Mouse (Mus musculus) heart, adult 18-20 months (tissue): ENCODE data around the gene Prkcb. TPM values are rescaled to one million over a fixed set of nuclear protein-coding genes. Genes with fewer than 3 reads are reported as not detected.

Source experiments
- DNase-seq, 2 experiments: peaks; one replicate each; pipeline ENCODE4 v3.0.0; 2021 to 2022; ENCODE audit warnings: mixed read lengths in 1 of 2
- total RNA-seq, 2 experiments: library from RNA; stranded (reverse); gene quantifications; 2 replicates each; pipeline ENCODE4 v1.2.3; 2021

Prkcb gene
- total RNA-seq, 2 experiments from 2014 or later, result 3.4 to 8.6 TPM

DNA sequence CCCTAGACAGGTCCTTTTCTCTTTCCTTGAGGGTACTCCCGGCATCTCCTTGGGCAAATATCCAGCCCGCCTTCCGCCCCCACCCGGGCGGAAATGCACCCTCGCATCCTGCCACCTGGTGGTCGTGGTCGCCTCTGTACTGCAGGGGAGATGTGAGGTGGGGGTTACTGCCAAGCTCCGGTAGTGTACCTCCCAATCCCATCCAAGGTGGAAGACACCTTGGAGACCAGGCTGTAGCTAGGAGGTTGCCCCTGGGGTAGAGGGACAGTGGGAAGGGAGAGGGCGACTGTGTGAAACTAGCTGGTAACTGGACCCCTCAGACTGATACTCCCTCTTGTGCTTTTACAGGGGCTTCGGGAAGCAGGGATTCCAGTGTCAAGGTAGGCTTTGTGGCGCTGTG is 1.6 kb downstream of the Prkcb start:
- peak in 1 of 2 experiments; percentile 7 for DNase-seq

DNA sequence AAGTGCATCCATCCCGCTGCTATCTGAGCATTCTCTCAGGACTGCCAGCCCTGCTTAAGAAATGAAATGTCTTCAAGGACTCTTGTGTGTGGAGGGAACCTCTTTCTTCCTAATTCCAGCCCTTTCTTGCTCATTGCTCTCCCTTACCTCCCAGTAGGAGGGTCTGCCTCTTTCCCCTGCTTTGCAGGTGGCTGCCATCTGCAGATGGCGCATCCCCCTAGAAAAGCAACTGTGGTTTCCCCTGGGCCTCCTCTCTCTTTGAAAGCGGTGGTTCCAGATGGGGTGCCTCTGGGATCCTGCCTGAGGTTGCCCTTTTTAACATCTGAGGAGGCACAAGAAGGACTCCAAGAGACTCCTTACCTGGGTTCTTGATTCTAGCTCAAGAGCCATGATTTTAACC is 2.2 kb downstream of the Prkcb start:
- DNase-seq, result no peak

DNA sequence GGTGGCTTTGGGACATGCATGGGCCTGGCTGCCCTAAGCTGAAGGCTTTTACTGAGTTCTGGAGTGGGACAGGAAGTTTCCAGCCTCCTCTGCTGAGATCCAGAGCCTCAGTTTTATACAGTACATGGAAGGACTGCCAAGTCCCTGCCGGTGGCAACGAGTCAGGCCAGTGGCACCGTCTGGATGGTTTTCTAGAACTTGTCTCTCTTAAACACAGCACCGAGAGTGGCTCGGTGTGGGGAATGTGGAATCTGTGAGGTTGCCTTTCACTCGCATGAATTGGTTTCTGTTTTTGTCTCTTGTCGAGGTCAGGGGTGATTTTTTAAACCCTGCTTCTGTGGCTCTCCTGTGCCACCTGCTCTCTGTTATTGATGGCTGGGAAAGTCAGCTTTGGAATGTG is 3.6 kb downstream of the Prkcb start:
- DNase-seq, result no peak

DNA sequence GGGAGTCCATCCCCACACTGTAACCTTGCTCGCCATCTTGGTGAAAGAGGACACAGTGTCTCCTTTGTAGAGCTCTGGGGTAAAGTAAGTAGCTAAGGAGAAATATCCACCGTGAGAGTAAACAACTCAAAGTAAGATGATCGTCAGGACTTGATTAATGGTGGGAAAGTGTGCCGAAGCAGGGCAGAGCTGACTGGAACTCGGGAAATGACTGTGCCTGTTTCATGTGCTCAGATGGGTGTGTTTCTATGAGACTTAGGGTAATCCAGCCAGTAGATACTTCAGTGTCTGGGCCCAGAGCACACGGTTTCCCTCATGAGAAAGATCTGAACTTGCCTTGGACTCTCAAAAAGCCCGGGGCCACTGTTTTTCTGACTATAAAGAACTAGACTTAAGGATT is 5.6 kb downstream of the Prkcb start:
- no peak for DNase-seq

DNA sequence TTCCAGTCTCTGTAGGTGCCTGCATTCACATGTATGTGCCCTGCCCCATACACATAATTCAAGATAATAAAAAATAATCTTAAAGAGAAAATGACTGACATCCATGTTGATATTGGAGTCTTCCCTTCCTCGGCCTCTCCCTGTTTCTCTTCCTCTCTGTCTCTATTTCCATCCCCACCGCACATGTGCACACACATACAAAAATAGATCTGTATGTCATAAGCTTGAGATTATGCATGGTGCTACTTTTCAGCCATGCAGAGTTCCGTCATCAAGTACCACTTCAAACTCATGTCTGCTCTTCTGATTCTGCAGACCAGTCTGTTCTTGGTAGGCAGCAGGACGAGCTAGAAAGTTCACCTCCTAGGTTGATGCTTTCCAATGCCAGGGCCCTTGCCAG is 6.8 kb downstream of the Prkcb start:
- DNase-seq, result no peak

DNA sequence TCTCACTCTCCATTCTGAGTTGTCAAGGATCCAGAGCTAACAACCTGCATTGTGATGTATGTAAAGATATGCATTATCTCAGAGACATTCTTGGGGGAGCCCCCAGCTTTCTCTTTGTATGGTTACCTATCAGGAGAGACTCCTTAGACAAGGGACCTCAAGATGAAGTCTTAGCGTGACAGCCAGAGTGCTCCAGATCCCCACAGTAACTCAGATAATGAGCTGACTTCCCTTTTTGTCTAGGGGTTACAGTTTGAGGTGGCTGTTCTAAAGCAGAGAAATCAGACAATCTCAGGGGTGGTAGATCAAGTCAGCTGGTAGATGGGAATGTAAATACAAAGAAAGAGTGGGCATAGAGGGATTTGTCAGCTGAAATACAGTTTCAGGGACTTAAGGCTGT is 7.8 kb downstream of the Prkcb start:
- DNase-seq, result no peak

DNA sequence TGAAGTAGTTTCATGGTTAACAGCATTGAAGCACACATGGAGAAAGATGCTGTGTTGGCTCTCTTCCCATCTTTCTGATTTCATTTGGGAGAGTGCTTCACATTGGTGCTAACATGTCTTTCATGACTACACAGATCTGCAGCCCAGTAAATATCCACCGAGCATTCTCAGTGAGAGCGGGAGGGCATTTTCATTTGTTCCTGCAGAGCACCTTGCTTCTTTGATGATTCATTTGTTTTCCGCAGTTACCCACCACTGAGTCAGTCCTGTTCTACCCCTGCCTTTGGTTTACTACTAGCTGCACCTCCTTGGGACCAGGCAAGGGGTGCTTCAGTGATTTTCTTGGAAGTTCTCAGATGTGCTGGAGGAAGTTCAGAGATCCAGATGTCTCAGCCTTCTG is 8.3 kb downstream of the Prkcb start:
- no peak for DNase-seq

DNA sequence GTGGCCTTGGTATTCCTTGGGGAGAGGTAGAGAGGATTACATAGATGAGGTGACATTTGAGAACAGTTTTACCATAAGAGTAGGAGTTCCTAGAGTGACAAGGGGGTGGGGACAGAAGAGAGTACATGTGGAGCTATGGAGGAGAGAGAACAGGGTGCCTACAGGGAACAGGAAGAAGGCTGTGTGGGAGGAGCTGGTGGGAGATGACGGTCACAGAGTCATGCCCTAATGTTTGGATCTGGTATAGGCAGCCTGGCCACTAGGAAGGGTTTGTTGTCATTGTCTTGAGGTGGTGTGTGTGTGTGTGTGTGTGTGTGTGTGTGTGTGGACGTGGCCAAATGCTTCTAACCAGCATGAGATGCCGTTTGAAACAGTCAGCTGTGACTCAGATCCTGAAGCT is 9.1 kb downstream of the Prkcb start:
- DNase-seq, result peak in 1 of 2 experiments; percentile 4

DNA sequence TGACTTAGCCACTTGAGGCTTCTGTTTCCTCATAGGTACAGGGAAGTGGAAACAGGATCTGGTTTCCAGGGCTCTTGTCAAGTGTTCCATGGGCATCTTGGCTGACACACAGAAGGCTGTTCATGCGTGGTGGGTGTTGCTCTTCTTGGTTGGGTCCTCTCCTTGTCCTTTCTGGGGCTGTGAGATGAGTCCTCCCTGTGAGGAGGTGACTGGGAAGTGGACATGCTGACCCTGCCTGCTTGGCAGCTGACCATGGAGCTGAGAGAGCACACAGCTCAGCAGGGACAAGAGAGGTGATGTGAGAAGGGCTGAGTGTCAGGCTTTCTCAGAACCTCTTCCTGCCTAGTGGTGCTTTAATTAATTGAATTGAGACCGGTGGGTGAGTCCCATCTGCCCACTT is 10.2 kb downstream of the Prkcb start:
- no peak for DNase-seq

DNA sequence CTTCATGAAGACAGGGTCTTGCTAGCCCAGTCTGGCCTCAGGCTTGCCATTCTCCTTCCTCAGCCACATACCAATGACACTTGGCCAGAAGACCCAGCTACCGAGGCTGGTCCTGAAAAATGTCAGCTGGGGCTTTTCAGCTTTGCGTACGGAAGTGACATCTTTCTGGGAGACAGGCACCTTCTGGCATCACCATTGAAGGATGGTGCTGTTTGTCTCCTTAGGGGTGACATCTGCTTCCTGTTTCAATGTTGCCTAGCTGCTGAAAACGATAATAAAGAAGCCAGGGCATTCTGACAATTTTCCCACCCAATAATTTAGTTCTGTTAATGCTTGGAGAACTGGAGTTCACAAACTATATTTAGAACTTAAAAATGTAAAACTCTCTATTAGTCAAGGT is 12.0 kb downstream of the Prkcb start:
- DNase-seq, result no peak

DNA sequence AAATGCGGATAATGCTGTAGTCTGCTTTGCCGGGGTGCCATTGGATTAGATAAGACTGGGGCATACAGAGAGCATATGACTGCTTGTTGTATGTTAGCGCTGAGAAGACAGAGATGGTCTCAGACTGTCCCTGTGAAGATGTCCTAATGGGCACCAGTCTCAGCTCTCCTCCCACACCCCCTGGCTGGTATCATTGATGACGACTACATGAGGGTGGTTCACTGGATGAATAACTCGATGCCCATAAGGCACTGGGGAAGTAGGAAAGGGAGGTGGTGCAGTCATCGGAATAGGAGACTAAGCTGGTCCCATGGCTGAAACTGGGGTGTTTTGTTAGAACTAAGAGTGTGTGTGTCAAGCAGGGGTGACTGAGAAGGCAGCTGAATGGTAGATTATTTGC is 14.0 kb downstream of the Prkcb start:
- DNase-seq, result no peak

DNA sequence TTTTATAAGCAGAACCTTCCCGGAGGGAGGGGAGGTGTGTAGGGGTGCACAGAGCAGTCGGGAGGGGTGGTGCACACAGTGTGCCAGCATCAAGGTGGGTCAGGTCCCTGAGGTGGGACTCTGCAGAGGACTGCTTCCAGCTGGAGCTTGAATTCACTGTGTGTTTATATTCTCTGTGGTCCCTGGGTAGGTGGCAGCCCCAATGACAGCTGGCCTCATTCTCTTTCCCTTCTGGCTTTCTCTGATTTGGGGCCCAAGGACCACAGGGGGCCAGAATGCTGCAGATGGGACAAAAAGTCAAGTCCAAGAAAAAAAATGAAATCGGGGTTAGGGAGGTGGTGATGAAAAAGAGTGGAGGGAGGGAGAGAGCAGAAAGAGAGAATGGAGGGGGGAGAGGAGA is 15.4 kb downstream of the Prkcb start:
- DNase-seq, result no peak

DNA sequence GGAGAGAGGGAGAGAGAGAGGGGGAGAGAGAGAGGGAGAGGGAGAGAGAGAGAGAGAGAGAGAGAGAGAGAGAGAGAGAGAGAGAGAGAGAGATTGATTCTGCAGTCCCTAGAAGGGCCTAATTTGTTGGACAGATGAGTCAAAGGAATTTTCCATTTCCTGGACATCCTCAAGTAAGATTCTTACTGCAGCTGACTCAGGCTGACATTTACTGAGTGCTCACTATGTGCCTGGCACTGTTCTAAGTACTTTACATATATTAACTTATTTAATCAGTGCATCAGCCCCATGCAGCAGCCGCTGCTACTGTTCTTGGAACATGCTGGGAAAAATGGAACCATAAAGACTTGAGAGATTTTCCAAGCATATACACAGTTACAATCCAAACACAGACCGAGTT is 16.0 kb downstream of the Prkcb start:
- no peak for DNase-seq

DNA sequence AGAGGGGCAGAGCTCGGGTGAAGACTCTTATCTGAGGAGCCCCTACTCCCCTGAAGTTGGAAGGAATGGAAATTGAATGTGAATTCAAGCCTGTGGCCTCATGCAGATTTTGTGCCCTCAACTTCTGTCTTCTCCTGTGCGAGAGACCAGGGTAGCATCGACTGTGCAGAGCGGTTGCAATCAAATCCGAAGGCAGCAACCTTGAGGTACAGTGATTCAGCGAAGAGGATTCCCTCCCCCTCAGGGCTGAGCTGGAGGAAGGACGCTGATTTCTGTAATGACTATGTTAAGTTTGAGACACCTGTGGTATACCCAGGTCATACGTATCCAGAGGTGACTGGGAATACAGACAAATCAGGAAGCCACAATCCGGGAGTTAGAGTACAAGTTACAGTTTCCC is 18.7 kb downstream of the Prkcb start:
- no peak for DNase-seq

DNA sequence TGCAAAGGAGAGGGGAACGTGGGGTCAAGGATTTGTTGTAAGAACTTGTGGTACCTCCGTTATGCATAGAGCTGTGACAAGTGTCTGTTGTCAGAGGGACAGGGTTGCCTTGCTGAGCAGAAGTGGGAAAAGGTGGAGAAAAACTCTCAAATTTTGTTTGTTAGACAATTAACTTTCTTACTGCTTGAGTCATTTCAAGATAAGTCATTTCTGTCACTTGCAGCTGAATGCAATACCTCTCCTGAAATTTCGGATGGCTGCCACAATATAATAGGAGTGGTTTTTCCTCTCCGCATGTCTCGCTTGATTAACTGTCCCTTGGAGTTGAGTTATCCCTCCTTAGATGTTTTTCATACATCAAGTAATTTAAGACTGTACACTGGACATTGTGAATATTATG is 20.1 kb downstream of the Prkcb start:
- DNase-seq, result no peak

DNA sequence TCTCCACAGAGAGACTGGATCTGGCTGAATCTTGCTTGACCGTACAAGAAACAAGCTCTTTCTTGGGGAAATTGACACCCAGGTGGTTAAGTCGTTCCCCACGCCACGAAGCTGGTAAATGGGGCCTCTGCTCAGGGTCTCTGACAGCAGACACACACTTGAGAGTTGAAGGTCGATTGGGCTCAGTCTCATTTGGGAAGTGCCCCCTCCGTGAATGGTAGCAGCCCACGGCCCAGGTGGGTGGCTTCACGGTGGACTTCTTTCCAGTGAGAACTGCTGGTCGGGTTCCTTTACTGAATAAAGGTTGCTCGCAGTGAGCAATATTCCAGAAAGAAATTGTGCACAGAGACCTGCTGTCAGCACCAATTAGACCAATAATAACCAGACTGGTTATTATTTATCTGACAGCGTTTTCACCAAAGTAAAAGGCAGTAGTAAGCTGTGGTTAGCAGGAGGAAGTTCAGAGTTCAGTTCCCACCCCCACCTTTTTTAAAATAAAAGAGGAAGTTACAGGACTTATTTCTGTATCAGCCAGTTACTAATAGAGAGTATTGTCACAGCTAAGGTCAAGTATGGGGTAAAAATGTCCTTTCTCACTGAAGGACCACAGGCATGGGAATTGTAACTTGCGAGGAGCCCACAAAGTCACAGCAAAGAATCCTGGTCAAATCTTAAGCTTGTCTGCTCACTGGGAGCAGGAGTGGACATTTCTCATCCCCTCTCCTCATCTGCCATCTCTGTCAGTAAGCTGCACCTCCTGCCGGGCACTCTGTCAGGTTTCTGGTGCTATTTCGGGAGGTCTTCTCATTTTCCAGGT is 21.6 kb downstream of the Prkcb start:
- DNase-seq, result no peak

DNA sequence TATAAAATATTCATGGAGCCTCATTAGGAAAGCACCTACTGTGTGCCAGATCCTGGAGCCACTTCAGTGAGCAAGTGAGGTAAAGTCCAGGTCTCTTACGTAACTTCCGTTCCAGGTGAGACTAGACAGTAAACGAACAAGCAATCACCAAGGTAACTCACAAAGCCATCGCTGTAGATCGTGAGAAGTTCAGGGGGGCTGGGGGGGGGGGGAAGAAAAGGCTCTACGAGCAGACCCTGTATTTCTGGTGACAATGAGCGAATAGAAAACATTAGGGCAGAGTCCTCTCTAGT is 22.1 kb downstream of the Prkcb start:
- DNase-seq, result no peak

DNA sequence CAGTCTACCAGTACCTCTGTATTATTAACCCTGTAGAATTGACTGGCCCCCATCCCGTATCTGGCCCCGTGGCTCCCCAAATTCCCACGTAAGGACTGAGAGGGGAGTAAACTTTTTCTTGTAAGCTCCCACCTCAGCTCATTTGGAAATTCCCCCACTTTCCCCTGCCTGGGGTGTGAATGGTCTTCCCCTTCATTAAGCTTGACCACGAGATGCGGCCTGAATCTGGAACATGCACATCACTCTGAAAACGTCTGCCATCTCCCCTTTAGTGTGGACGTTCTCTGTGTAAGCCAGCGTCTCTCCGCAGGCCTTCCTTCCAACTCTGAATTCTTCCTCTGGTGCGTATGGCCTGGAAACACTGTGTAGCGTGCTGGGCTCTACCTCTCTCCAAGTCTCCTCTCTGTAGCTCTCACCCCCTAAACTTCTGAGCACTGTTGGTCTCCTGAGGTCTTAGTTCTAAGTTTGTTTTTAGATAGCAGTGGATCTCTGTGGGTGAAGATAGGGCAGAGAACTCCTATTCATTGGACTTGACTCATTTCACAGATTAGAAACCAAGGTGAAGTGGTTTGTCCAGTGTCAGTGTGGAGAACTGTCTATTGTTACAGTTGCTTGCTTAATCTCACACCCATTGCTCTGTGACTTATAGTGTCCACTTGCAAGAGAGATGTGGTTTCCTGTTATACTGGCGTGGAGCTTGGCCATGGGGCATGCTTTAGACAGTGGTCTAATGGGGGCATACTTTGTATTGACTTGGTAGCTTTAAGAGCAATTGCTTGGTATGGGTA is 25.3 kb downstream of the Prkcb start:
- DNase-seq, result no peak

DNA sequence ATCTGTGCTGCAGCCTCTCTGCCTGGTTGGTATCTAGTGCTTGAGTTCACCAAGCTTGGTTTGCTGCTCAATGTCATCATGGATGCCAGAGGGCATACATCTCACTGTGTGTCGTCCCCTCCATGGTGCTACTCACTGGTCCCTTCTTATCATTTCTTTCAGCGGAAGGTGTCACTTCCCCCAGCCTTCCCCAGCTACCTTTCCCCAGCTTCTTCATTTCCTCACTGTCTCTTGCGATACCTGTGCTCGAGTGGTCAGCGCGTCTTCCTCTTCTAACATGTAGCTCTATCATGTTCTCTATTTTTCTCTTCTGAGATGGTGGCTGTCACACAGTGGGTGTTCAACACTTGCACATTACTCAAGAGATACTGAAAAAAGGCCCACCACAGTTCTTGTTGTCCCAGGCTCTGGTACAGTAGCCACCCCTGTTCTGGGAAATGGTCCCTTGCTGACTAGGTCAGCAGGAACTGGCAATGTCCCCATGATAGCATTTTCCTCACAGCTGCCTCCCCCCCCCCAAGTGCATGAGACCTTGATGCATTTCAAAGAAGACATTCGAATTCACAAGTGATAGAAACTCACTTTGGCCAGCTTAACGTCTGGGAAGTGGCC is 27.3 kb downstream of the Prkcb start:
- no peak for DNase-seq

DNA sequence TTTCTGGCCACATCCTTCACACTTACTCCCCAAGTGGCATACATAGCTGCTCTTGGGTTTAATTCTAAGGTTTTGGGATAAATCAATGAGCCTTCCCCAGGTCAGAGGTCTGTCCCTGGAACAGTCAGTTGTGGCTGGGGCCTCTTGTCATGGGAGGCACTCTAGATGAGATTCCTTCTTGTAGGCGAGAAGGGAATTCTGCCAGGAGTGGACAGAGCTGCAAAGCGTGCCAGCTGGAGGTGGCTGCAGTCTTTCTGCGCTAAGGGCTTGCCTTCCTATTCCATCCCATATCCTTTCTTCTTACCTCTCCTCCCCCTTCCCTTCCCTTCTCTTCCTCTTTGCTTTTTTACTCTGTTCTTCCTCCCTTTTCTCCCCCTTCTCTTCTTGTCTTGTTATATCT is 28.1 kb downstream of the Prkcb start:
- no peak for DNase-seq

DNA sequence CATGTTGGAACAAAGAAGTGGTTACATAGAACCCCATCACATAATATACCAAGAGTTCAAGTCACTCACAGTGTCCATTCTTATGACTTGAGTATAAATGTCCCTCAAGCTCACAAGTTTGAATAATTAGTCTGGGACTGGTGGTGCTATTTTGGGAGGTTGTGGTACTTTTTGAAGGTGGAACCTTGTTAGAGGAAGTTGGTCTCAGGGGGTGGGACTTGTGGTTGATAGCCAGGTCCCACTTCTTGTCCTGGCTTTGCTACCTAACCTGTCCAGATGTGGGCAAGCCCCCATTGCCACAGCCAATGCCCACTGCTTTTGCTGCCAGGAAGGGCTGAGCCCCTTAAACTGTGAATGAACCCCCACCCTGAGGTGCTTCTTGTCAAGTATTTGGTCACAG is 28.9 kb downstream of the Prkcb start:
- DNase-seq, result no peak

DNA sequence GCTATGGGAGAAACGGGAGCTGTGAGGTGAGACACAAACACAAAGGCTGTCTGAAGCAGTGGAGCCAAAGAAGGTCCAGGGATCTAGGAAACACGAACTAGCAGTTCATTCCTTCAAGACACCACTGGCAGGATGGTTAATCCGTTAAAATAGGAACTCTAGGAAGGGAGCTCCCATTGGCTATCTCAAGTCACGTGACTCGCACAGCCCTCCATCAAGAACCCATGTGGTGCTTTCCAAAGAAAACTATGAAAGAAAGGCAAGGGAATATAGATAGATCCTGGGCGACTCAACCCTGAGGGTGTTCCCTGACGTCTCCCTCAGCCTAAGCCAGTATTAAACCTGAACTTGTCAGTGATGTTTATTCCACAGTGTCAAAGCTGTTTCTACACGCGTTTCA is 31.0 kb downstream of the Prkcb start:
- no peak for DNase-seq

DNA sequence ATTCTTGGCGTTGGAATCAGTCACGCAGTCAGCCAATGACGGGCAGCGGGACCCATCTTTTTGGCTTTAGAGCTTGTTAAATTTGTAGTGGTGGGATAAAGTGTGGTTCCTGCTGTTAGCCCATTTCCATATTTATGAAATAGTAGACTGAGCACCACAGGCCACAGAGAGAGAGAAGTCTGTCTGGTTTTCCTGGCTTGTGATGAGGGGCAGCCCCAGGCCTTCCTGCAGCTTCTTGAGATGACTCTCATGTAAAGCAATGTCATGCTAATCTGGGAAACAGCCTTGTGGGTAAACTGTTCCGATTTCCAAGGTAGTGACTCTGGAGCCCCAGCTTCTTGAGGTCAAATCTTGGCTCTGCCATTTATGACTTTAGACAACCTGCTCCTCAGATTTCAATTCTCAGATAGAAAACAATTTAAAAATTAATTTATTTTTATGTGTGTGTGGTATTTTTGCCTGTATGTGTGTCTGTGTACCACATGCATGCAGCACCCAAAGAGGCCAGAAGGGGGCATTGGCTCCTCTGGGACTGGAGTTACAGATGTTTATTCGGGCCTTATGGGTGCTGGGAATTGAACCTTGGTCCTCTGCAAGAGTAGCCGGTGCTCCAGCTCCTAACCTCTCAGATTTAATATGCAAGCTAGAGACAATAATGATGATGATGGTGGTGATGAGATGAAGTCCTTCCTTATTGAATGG is 32.4 kb downstream of the Prkcb start:
- no peak for DNase-seq
